Mouse (Mus musculus) C2C12 (cell line): ENCODE results near the gene Olfml2a. TPM values are rescaled to one million over a fixed set of nuclear protein-coding genes. Genes with fewer than 3 reads are reported as not detected.

Source experiments
- H3K27me3 ChIP-seq: one replicate; pipeline ENCODE4 v1.6.1; 2011; ENCODE audit not compliant: control insufficient read depth, insufficient read depth, insufficient read length
- H3K36me3 ChIP-seq: one replicate; pipeline ENCODE4 v1.6.1; 2011; ENCODE audit not compliant: control insufficient read depth, insufficient read depth
- H3K4me3 ChIP-seq: one replicate; pipeline ENCODE4 v1.5.1; 2011; ENCODE audit warnings: mild to moderate bottlenecking, control low read depth; ENCODE audit not compliant: poor library complexity, insufficient read depth, severe bottlenecking
- H3K79me2 ChIP-seq: one replicate; pipeline ENCODE4 v1.6.1; 2011; ENCODE audit not compliant: control insufficient read depth, insufficient read depth
- H3K79me3 ChIP-seq: one replicate; pipeline ENCODE4 v1.6.1; 2011; ENCODE audit warnings: low read depth, control low read depth
- H3ac ChIP-seq: one replicate; pipeline ENCODE3; 2011; ENCODE audit warnings: low read depth; ENCODE audit not compliant: control insufficient read depth, insufficient read length
- CEBPB ChIP-seq: IDR thresholded peaks from one replicate; pipeline ENCODE4 v1.6.1; 2011; ENCODE audit warnings: low read depth, mild to moderate bottlenecking, control low read depth, moderate library complexity
- CTCF ChIP-seq: IDR thresholded peaks from one replicate; pipeline ENCODE4 v1.5.1; 2011; ENCODE audit not compliant: control insufficient read depth, insufficient read depth, insufficient read length
- FOSL1 ChIP-seq: IDR thresholded peaks from one replicate; pipeline ENCODE4 v1.8.0; 2011; ENCODE audit warnings: mild to moderate bottlenecking, low read length; ENCODE audit not compliant: poor library complexity, insufficient read depth, severe bottlenecking
- MAX ChIP-seq: IDR thresholded peaks from one replicate; pipeline ENCODE4 v1.6.1; 2011; ENCODE audit warnings: mild to moderate bottlenecking, control low read depth
- MYOD1 ChIP-seq: IDR thresholded peaks from one replicate; pipeline ENCODE4 v1.6.1; 2011; ENCODE audit warnings: low read depth; ENCODE audit not compliant: control insufficient read depth, insufficient read length
- MYOG ChIP-seq: IDR thresholded peaks from one replicate; pipeline ENCODE4 v1.6.1; 2011; ENCODE audit not compliant: control insufficient read depth, insufficient read length; ENCODE audit errors: extremely low read depth
- USF1 ChIP-seq: IDR thresholded peaks from one replicate; pipeline ENCODE4 v1.6.1; 2011; ENCODE audit warnings: low read depth, mild to moderate bottlenecking, control low read depth, moderate library complexity
- polyA plus RNA-seq: library from polyadenylated mRNA; unstranded; fragments of >200 nt; fragmentation: generic; extraction: Trizol; gene quantifications from one replicate; pipeline ENCODE4 v1.2.1, GENCODE M21; 2012; ENCODE audit warnings: missing spikeins

The Olfml2a gene
- polyA plus RNA-seq, 1 experiment = not detected

DNA sequence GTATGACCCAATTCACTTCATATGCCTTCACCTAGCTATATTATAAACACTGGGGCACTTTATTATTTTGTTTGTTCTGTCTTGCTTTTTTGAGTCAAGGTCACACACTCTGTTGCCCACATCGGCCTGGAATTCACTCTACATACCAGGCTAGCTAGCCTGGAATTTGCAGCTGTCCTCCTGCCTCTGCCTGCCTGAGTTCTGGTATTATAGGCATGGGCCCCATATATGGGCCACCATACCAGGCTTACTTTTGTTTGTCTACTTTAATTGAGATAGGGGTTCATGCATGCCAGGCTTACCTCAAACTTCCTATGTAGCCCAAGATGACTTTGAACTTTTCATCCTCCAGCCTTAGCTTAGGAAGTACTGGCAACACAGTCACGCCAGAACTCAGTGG, 10.1 kb downstream of the Olfml2a start:
- Histone ChIP-seq H3ac (no peak overlapping the region), H3K79me2 (no peaks in the 10 kb centered on the region), H3K27me3 (no peaks in the 10 kb centered on the region), H3K36me3 (no peaks in the 10 kb centered on the region), H3K79me3 (no peaks in the 10 kb centered on the region), H3K4me3 (no peak overlapping the region)
- TF ChIP-seq MYOD1 = no peak
- no peak for TF ChIP-seq USF1
- TF ChIP-seq MYOG = no peak
- no peak for TF ChIP-seq CTCF
- TF ChIP-seq CEBPB = no peak
- no peak for TF ChIP-seq MAX

DNA sequence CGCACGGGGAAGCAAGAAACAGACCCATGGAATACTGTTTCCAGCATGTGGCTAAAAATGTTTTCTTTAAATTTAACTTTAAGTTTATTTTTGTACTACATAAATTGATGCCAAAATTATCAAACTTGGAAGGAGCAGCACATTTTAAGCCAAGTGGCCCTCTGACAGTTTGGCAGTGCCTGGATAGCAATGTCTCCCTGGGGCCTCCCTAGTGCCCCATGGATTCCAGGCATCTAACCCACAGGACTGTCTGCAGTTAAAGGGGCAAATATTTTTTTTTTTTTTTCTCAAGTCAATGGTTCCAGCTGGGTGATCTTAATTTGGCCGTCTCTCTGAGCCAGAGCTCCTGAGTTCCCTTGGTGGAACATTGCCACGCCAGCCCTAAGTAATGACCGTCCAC, 11.4 kb downstream of the Olfml2a start:
- H3K27me3 ChIP-seq = no peaks in the 10 kb centered on the region
- no peaks in the 10 kb centered on the region for H3K79me2 ChIP-seq
- TF ChIP-seq MYOG (no peak), FOSL1 (no peak), CTCF (no peak), CEBPB (no peak), MAX (no peak), MYOD1 (no peak), USF1 (no peak)
- H3K79me3 ChIP-seq = no peaks in the 10 kb centered on the region
- H3K36me3 ChIP-seq = no peaks in the 10 kb centered on the region
- H3ac ChIP-seq = no peak overlapping the region
- H3K4me3 ChIP-seq = no peak overlapping the region

DNA sequence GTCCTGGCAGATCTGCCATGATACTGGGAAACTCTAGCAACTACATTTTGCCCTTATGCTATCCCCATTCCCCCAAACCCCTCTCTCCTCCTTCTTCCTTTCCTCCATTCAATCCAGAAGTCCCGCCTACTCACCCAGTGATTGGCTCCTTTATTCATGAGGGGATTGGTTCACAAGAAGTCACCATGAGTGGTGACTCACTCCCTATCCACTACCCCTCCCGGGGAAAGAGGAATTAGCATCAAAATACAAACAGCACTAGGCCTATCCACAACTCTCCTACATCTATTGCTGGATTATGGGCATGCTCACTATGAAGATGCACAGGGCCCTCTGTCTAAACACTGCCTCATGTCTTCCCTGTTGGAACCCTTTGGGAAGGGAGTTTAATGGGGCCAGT, 12.2 kb downstream of the Olfml2a start:
- Histone ChIP-seq H3K4me3 (no peak overlapping the region), H3K79me2 (no peaks in the 10 kb centered on the region), H3K36me3 (no peaks in the 10 kb centered on the region), H3K27me3 (no peaks in the 10 kb centered on the region), H3ac (no peak overlapping the region), H3K79me3 (no peaks in the 10 kb centered on the region)
- TF ChIP-seq MYOD1 (no peak), CTCF (no peak), MAX (no peak), CEBPB (no peak), USF1 (no peak), MYOG (no peak), FOSL1 (no peak)

DNA sequence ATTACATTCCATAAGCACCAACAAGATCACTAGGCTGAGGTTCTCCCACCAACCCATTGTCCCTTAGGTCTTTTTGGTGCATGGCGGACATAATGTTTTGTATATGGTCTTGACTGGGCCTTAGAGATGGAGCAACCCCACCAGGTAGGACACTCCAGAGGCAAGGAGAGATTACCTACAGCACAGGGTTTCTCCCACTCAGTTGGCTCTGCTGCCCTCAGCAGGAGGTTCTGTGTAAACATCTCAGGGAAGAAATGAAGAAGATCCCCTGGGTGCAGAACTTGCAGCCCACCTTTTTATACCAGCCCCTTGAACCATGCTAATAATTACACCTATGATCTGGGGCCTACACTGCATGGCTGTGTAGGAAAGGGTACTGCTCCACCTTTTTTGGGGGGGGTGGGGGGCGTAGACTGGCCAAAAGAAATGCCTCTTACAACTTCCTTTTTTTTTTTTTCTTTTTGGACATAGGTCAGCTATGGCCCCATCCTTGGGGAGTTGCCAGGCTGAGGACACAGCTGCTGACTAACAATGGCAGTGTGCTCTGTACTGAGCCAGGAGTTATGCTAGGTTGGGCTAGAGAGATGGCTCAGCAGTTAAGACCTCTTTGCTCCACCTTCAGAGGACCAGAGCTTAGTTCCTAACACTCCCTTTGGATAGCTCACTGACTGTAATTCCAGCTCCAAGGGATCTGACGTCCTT, 12.8 kb downstream of the Olfml2a start:
- Histone ChIP-seq H3ac (no peak overlapping the region), H3K79me2 (no peaks in the 10 kb centered on the region), H3K27me3 (no peaks in the 10 kb centered on the region), H3K36me3 (no peaks in the 10 kb centered on the region), H3K4me3 (no peak overlapping the region), H3K79me3 (no peaks in the 10 kb centered on the region)
- TF ChIP-seq USF1 (no peak), CEBPB (no peak), MYOG (no peak), MAX (no peak), MYOD1 (no peak), CTCF (no peak), FOSL1 (no peak)

DNA sequence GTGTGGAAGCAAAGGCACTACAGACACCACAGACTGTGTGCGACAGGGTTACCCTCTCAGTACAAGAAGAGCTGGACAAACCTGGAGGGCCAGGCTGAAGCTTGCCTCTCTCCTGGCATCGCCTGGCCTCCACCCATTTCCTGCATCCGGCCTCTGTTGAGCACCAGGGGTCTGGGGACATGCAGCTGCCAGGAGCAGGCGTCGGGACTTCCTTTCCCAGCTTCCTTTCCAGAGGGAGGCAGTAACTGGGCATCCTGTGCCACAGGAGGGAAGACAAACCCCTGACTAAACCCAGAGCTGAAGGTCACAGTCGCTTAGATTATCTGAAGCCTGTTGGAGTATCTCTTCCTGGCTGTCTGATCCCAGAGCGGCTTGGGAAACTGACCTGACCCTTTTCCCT, 15.8 kb downstream of the Olfml2a start:
- no peak overlapping the region for H3ac ChIP-seq
- H3K27me3 ChIP-seq = no peaks in the 10 kb centered on the region
- TF ChIP-seq CEBPB (no peak), CTCF (no peak), MAX (no peak), MYOG (no peak), FOSL1 (no peak), MYOD1 (no peak), USF1 (no peak)
- no peaks in the 10 kb centered on the region for H3K79me2 ChIP-seq
- no peaks in the 10 kb centered on the region for H3K36me3 ChIP-seq
- no peak overlapping the region for H3K4me3 ChIP-seq
- no peaks in the 10 kb centered on the region for H3K79me3 ChIP-seq

DNA sequence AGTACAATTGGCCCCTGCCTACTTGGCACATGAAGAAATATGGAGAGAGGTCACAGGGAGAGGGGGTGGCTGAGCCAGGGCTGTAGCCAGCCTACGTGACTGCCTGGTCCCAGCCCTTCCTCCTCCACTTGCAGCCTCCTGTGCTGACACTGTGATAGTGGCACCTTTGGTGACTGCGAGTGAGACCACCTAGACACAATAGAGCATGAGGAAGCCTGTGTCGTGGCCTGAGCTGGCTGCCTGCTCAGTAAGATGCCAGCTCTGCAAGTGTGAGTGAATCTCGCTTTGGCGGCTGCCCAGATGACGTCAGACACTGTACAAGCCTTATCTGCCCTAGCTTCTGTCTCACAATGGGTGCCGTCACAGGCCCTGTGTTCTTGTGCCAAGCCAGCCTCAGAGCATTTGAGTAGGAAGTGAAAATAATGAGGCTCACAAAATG, 18.5 kb downstream of the Olfml2a start:
- no peak overlapping the region for H3ac ChIP-seq
- no peaks in the 10 kb centered on the region for H3K36me3 ChIP-seq
- TF ChIP-seq CTCF (no peak), MAX (no peak), FOSL1 (no peak), CEBPB (no peak), MYOG (no peak), USF1 (no peak), MYOD1 (no peak)
- H3K27me3 ChIP-seq = no peaks in the 10 kb centered on the region
- no peak overlapping the region for H3K4me3 ChIP-seq
- H3K79me2 ChIP-seq = no peaks in the 10 kb centered on the region
- H3K79me3 ChIP-seq = no peaks in the 10 kb centered on the region
